Mouse (Mus musculus) liver, embryonic 15.5 days (tissue): ENCODE measurements around the gene Selenot. TPM values are rescaled to one million over a fixed set of nuclear protein-coding genes. Genes with fewer than 3 reads are reported as not detected.

Experiments
- ATAC-seq: fragments of 200-750 bp; cut with Nextera tagmentation; 2 replicates; pipeline ENCODE4 v1.8.0; 2017; ENCODE audit warnings: moderate number of reproducible peaks, mild to moderate bottlenecking, moderate library complexity; ENCODE audit not compliant: insufficient read depth
- H3K27ac ChIP-seq: fragments of 300-500 bp; sonication (generic); replicated peaks from 2 replicates; pipeline ENCODE4 v1.5.1; 2015; ENCODE audit warnings: mild to moderate bottlenecking, inconsistent platforms
- H3K27me3 ChIP-seq: fragments of 300-500 bp; sonication (generic); 2 replicates; pipeline ENCODE4 v1.6.1; 2015; ENCODE audit warnings: mild to moderate bottlenecking, inconsistent platforms
- H3K36me3 ChIP-seq: fragments of 300-500 bp; sonication (generic); replicated peaks from 2 replicates; pipeline ENCODE4 v1.6.1; 2015; ENCODE audit warnings: moderate library complexity, mild to moderate bottlenecking, inconsistent platforms
- H3K4me1 ChIP-seq: fragments of 300-500 bp; sonication (generic); replicated peaks from 2 replicates; pipeline ENCODE4 v1.6.1; 2015; ENCODE audit warnings: inconsistent platforms
- H3K4me2 ChIP-seq: fragments of 300-500 bp; sonication (generic); 2 replicates; pipeline ENCODE4 v1.6.1; 2015; ENCODE audit warnings: moderate library complexity, mild to moderate bottlenecking, inconsistent platforms
- H3K4me3 ChIP-seq: fragments of 300-500 bp; sonication (generic); replicated peaks from 2 replicates; pipeline ENCODE4 v1.5.1; 2015; ENCODE audit warnings: mild to moderate bottlenecking, inconsistent platforms
- H3K9ac ChIP-seq: fragments of 300-500 bp; sonication (generic); 2 replicates; pipeline ENCODE4 v1.6.1; 2015; ENCODE audit warnings: moderate library complexity, mild to moderate bottlenecking, inconsistent platforms
- H3K9me3 ChIP-seq: fragments of 300-500 bp; sonication (generic); replicated peaks from 2 replicates; pipeline ENCODE4 v1.6.1; 2016; ENCODE audit warnings: inconsistent platforms
- WGBS: fragments of 180-500 bp; shearing (Covaris S2); methylation state at CpG from one replicate; pipeline ENCODE4 v1.1.7; 2015; ENCODE audit warnings: mixed read lengths; ENCODE audit not compliant: insufficient replicate concordance; 5-methylcytosine and 5-hydroxymethylcytosine counted together
- polyA plus RNA-seq: library from polyadenylated mRNA; unstranded; fragments of >200 nt; fragmentation: Nextera tagmentation; extraction: Ambion mirVana; gene quantifications from 2 replicates; pipeline ENCODE4 v1.2.1, GENCODE M21; 2015

The Selenot gene
- polyA plus RNA-seq, 1 experiment from 2014 or later, result 10.5 TPM

DNA sequence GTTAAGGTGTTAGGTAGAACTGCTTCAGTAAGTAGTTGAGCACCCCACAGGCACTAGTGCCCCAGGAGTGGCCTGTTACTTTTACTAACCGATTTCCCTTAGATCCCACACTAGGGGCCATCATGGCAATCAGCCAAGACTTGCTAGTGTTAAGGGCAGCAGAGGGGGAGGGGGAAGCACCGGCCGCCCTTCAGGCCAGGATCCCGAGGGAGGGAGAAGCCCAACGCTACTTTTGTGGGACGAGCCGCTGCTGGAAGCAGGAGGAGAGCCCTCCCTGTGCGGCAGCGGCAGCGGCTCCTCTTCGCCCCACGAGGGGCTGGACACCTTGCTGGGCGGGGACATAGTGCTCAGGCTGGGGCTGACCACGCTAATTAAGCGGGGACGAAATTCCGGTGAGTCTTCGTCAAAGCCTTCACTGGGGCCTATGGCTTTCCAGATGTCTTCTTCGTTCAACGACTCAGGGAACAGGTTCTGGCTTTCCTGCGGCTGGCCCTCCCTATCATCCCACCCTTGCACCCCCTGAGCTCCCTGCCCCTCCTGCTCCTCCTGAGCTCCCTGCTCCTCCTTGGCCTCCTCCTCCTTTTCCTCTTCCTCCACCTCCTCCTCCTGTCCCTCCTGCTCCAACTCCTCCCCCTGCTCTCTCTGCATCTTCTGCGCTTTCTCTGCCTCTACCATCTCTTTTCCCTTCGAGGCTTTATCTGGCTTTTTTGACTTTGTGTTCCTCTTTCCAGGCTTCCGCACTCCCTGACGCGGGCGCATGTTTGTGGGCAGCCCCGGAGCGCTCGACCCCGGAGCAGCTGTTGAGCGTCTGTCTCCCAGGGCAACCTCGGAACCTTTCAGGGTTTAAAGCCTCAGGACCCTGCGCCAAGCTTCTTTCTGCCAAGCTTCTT is 60.2 kb downstream of the Selenot start, which contains the start of gene Erich6:
TSS of gene Erich6 (minus strand) at position 802 of the 890 bp plus-strand sequence.
- no peak for ATAC-seq
- no peaks in the 10 kb centered on the region for H3K9me3 ChIP-seq
- under 1% methylated on average over 34 of the region's 34 CpGs for WGBS

More for the DNA sequence above, 60.2 kb downstream of the Selenot start, which contains the start of gene Erich6:
- no peaks in the 10 kb centered on the region for H3K27me3 ChIP-seq
- H3K9ac ChIP-seq, result peak within 1 kb of the TSS; percentile 15; the same call in 1 of the 2 replicates
- no peaks in the 10 kb centered on the region for H3K36me3 ChIP-seq
- H3K4me3 ChIP-seq, result peak within 1 kb of the TSS; percentile 47
- H3K4me2 ChIP-seq, result peak within 1 kb of the TSS; percentile 76
- no peaks in the 10 kb centered on the region; the same call in 1 of the 2 replicates for H3K4me1 ChIP-seq
- H3K27ac ChIP-seq, result no peak within 1 kb of the TSS

Other genes starting within 250 kb of the Selenot start
- gene Tsc22d2, start 161.9 kb upstream of the Selenot start, polyA plus RNA-seq, result 3.8 and 5.0 TPM in 2 replicates
- gene Eif2a, start 50.8 kb upstream of the Selenot start, polyA plus RNA-seq, result 23.5 and 25.8 TPM in 2 replicates
- gene Serp1, start 50.7 kb upstream of the Selenot start, polyA plus RNA-seq, result 101 and 105 TPM in 2 replicates
- gene Erich6, start 60.6 kb downstream of the Selenot start, polyA plus RNA-seq, result not detected in 2 replicates
- gene Siah2, start 115.8 kb downstream of the Selenot start, polyA plus RNA-seq, result 3.0 and 4.2 TPM in 2 replicates
- not detected in 2 replicates for gene Mindy4b-ps, start 245.7 kb downstream of the Selenot start, polyA plus RNA-seq